Mouse (Mus musculus) retina, postnatal 1 day (tissue): Measurements from ENCODE around the gene Nfib.

Source experiments
- DNase-seq: peaks from one replicate; pipeline ENCODE4 v3.0.0-alpha.2; 2012

Nfib gene

DNA sequence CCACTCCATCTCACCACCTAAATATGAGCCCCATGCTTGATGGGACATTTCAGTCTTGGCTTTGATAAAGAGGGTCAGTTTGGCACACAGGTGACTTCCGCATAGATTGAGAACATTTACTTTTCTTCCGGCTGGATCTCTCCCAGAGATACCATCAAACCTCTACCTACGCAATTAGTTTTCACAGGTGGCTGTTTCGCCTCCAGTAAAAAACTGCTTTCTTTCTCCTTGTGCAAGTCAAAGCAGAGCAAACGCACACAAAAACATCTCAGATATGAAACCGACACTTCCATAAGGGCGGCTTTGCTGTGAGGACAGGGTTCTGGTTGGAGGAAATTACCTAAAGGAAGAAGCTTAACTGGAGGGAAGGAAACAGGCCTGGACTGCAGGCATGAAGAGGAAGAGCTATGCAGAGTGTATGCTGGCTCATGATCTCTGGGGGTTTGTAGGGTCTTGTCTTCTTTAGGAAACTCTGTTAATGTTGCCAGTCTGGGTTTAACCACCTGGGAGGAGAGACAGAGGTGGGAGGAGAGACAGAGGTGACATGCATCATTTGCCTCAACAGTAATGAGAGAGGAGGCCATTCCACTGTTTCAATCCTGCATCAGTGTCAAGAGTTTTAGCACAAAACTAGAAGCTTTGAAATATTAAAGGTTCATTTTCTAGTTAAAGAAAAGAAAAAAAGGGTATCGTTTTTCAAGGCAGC, 249.8 kb downstream of the Nfib start:
- no peak for DNase-seq

DNA sequence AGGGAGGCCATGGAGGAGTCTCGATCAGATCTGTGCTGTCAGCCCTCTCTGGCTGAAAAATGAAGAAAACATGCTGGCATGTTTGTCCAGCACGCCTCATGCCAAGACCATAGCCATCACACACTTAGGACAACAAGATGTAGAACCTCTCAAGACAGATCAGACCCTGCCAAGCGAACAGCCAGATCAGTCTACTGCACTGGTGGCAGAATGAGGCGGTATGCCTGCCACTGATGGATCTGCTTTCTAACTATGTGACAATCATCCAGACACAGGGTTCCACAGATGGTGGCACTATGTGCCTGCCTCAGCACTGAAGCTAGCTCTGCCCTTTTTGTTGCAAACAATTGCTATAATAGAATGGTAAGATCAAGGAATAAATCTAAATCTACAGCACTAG, 250.6 kb downstream of the Nfib start:
- no peak for DNase-seq

DNA sequence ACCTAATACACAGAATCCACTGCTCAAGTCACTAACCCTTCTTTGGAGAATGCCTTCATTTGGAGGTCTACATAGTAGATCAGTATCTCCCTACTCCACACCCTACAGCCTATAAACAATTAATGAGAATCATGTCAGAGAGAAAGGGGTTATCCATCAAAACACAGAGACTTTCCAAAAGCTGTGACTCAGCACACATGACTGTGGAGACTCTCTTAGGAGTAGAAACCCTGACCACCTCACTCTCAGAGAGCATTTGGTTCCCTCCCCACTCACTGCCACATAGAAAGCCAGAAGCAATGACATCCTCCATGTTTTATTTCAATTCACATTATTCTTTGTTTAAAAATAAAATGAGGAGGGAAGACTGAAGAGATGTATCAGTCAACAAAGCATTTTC, 252.2 kb downstream of the Nfib start:
- DNase-seq = no peak

DNA sequence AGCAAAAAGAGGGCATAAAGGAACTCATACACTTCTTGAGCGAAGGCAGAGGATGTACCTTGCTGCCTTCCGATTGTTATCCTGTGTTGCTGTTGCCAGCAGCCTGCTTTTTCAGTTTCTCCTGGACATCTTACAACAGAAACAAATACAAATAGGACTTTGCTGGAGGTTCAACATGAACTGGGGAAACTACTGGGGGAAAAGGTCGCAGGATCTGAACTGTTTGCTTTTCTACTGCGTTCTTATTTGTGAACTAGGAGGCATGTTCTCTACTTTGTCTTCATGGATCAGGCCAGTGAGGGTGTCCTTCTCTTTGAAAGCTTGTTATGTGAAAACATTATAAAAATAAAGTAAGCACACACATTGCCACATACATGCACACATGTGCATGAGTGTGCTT, 252.6 kb downstream of the Nfib start:
- DNase-seq = no peak

DNA sequence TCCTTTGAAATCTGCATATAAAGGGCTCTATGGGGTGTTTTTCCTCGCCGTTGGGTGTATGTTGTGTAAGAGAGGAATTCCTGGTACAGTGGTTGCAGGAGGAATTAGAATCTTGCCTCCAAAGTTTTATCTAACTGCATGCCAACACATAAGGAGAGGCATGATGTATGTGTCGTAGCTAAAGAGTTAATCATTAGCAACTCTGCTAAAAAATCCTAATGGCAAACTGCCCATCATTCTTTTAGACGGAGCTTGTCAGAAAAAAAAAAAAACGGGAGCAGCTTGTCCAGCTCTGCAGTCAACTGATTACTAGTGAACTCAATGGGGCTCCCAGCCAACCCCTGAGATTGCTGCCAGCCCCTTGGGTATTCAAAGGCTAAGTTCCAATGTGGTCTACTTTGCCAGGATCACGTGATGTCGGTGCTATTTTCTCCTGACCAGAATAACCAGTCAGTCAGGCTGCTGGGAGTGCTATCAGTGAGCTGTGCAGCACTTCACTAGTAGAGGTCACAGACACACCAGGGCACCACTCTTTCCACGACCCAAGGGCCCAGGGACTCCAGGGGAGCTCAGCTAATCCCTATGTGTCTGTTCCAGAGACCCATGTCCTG, 258.4 kb downstream of the Nfib start:
- DNase-seq = peak; percentile 56

DNA sequence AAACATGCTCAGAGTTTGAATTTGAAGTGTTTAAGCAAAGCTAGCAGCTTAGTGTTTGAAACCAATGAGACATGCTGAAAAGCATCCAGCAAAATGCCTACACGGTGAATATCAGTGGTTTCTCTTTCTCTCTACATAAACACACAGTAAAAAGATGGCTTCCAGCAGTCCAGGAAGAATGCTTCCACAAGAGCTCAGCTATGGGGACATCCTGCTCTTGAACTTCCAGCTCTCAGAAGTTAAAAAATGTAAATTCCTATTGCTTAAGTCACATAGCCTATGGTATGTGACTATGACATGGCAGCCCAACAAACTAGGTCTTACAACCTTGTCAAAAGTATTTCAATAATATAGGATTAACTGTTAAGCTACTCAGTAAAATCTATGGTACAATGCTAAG, 261.5 kb downstream of the Nfib start:
- DNase-seq = no peak

DNA sequence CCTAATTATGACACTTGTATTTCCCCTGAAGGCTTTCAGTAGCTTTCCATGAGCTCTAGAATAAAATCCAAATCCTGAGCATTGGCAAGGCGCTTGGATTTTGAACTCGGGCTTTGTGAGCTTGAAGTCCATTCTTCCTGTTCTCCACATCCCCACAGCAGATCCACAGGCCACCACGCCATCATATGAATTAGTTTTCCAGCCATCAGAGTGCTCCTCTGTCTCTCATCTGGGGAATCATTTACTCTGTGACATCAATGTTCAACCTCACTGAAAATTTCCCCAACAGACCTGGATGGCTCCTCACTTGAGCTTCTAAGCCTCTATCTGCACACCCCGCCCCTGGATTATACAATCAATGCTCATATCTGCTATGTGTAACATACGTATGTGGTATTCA, 262.1 kb downstream of the Nfib start:
- no peak for DNase-seq

DNA sequence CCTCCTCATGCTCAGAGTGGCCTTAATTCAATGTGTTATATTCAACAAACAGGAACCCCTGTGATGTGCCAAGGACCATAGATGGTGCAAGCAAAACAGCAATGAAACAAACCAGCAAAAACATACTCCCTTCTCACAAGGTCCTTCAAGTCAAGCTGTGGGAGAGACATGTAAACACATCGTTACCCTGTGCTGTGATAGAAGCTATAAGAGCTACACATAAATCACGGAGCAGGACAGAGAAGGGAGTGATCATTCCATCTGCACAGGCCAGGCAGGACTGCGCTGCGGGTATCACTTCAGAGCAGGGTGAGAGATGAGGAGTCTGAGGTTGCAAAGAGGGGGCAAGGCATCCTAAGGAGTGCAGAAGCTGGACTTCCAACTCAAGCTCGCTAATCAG, 262.5 kb downstream of the Nfib start:
- DNase-seq = no peak

DNA sequence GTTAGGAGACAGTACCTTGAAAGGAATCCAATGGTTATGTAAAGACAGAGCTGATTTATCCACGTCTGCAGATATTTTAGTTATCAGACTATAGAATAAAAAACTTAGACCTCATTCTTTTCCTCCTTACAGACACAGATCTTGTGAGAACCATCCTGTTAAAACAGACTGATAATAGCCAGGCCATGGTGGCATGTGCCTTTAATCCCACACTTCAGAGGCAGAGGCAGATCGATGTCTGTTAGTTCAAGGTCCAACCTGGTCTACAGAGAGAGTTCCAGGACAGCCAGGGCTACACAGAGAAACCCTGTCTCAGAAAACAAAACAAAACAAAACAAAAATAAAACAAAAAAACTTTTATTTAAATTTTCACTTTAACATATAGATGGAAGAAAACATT, 264.9 kb downstream of the Nfib start:
- DNase-seq = no peak

DNA sequence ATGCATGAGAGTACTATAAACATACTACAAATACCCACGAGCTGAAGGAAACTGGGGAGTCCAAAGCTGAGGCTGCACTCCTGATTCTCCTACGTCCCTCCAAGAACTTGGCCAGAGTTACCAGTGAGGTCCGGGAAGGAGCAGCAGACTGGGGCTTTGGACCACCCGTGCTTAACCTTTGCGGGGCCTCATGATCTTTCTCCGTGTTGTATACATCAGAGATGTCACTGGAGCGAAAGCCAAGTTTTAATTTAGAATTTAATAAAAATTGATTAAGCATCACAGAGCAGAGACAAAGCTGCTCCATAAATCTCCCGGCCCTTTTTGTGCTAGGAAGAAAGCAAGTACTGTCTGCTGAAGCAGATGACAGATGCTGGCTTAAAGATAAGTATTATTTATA, 265.7 kb downstream of the Nfib start:
- DNase-seq = peak; percentile 62

DNA sequence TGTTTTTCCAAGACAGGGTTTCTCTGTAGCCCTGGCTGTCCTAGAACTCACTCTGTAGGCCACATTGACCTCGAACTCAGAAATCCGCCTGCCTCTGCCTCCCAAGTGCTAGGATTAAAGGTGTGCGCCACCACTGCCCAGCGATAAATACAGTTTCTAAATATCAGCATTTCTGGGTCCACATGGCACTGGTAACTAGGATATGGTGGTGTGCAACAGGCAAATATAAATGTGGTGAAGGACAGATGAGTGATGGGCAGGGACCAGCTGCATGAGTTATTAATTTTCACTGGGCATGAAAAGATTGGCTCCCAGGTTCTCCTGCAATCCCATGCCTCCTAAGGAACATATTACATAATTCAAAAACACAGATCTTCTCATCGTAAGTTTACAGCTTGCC, 266.9 kb downstream of the Nfib start:
- no peak for DNase-seq

DNA sequence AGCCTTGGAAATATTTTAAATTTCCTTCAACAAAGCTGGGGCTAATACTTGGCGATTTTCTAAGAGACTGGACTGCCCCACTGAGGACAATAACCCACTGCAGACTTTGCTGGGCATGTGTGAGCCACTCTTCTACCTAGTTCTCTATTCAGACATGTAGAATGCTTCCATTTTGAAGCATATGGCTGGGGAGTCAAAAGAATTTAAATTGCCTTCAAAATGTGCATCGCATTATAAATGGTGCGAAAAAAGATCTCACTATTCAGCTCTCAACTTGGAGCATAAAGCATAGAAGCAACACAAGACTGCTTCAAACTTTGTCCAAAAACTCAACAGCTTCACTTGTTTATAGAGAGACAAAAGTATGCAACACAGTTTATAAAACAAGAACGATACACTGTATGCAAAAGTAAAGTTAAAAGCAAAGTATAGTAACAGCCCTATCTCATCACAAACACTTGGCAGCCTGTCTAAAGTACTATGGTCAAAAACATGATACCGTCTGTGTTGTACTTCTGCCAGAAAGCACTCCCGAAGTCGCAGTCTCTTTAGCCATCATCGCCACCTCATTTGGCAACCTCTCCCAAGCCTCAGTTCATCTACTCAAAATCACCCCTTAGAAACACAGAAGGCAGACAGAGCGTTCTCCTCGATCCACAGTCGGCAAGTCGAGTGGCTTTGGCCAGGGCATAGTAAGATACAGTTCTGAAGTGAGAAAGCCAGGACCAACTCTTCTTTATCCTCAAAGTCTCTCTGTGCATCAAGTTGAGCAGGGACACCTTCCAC, 267.8 kb downstream of the Nfib start:
- no peak for DNase-seq

DNA sequence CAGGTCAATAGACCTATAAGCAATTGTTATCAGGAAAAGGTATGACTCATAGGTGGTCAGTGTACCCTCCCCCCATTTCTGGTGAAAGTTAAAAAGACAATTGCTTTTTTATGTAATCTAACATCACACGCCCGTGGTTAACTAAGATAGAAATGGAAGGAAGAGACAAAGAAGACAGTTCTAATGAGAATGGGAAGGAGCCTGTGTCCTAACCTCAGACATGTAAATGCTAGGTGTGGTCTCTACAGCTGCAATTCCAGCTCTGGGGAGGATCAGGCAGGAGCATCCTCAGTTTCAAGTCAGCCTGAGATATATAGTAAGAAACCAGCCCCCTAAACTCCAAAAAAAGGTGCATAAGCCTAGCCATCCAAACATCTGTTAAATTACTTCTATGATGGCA, 268.9 kb downstream of the Nfib start:
- DNase-seq = no peak

DNA sequence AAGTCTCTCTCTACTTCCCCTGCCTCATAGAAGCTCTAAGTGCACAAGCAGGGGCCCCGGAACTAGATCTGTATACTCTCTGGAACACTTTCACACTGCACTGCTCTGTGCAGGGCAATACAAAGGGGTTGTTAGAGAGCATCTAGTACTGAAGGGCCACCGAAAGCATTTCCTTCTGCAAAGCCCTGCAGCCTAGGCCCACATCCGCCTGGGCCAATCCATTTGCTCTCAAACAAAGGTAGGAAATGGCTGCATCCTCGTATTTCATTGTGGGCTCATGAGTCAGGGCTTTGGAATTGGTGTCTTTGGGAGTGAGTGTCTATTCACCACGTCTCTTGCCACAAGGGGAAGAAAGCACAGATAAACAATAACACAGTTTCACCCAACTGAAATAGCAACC, 269.8 kb downstream of the Nfib start:
- DNase-seq = no peak

DNA sequence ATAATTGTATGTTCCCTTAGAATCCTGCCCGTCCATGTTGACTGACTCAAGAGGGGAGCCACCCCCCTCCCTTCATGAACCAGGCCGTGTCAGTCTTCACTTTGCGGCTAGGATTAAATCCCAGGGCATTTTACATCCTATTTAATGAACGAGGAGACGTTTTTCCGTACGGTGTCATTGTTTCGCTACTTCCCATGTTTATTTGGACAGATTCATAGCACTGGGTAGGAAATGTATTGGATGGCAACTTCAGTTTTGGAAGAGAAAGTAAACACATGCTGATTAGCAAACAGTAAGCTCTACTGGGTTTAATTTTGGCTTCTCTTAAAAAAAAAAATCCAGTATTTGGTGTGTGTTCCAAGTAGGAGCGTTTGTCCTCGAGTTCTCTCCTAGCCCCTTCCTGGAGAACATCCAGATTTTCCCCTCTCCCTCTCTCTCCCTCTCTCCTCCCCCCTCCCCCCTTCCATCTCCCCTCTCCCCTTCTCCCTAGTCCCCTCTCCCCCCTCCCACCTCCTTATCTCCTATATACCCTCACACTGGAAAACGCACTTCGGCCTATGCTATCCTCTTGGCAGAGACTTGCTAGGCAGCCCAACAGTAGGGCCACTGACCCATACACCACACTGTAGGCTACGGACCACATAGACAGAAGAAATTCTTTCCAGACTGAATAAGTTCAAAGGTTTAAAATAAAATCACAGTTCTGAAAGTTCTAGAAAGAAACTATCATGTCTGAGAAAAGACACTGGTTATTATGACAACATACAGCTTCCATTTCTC, 271.4 kb downstream of the Nfib start:
- no peak for DNase-seq

DNA sequence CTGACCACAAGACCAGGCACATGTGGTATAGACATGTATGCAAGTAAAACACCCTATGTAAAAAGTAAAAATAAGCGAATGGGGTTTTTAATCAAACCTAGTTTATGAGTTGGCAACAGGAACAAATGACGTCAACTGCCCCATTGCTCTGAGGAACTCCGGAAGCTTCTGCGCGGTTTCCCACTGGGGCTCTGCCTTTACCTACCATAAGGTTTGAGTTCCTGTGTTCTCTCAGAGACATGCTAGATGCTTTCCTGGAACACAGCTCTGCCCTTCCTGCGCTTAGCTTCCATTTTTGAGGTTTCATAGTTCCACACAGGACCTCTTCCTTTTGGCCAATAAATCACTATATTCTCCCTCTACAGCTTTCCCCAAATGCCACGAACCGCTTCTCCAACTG, 273.7 kb downstream of the Nfib start:
- no peak for DNase-seq

DNA sequence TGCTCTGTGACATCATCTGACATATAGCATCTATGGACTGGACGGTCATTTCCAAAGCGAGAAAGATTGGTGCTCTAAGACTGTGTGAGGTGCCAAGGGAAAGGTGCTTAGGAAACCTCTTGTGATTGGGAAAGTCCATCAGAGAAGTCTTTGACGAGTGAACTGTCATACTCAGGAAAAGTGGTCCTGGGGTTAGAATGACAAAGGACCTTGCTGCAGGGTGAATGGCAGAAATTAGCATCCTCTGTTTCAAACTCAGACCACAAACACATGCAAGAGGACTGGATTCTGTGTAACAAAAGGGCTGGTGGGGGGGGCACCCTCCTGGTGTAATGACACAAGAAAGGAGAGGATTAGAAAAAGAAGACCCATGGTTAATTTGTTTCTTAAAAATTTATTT, 274.7 kb downstream of the Nfib start:
- DNase-seq = no peak

DNA sequence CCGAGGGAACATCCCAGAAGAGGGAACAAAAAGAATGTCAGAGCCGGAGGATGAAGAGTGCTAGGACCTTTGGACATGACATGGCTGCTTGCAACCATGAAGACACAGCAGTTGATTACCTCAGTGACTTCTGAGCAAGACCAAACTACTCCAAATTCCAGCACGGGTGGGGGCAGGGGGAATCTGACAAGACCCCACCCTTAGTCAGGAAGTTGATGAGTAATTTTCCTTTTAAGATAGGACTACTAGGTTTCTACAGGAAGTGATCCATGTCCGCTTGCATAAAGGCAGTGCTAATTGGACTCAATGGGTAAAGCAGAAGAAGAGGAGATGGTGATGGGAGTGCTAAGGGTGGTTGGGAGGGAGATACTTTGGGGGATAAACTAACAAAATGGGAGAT, 279.3 kb downstream of the Nfib start:
- DNase-seq = no peak

DNA sequence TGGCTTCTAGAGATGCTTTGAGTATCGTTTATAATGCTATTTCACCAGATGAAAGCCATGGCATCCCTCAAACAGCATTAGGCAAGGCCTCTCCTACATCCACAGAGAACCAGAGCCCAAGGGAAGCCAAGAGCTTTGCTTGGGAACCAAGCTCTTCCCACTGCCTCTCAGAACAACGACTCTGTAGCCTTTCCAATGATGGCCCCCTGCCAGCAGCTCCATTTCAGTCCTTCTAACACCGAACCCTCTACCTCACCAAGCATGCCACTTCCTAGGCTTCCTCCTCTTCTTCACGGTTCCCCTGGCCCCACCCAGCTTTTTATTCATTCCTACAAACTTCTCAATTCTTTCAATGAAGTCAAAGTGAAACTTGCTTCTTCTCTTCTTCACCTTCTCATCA, 287.3 kb downstream of the Nfib start:
- no peak for DNase-seq

DNA sequence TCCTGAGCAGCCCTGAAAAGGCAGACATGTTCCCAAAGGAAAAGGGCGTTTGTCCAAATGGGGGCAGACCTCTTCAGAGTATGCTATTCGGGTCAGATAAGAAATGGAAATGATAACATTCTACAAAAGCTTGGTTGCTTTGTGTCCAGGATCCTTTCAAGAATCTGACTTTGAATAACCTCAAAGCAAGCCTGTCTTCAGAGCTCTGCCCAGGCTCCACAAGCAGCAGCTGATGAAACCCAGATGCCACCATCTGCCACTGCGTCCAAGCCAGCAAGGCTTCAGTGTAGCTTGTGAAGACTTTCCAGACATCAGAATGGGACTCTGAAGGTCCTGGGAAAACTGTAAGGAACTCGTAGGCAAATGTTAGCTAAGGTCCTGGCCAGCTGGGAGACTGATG, 289.7 kb downstream of the Nfib start:
- no peak for DNase-seq

DNA sequence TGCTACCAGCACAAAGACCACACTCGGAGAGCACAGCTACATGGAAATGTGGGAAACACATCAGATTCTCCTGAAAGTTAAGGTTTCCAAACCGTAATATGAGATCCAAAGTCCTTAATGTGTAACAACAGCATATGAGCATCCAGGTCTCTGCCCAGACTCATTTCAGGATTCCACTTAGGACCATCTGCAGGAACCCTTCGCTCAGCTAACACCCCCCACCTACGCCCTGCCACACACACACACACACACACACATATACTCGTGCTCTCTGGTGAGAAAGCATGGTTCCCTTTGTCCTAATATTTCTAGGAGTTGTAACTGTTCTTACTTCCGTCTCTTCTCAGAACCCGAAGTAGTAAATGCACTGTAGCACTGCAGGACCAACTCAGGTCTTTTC, 292.9 kb downstream of the Nfib start:
- DNase-seq = no peak

DNA sequence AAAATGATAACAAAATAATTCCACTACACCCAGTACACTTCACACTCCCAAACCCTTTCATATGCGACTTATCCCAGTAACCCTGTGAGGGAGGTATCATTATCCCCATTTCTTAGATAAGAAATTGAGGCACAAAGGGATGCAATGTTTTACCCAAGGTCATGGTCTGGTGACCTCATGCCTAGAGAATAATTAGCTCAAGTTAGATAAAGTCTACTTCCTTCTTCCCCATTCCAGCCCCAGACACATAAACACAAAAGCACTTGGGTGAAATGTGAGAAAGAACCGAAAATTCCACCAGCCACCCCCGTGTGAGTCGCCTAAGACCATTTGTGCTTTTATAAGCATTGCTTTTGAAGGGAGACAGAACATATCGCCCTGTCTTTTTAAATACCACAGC, 293.6 kb downstream of the Nfib start:
- DNase-seq = no peak
